Mouse (Mus musculus): ENCODE data around the gene Rab11a.

GRCm38 (mm10) chr9:64697006-64697405 lies 40.6 kb downstream of the Rab11a start:
- TF ChIP-seq CTCF (IDR thresholded peaks at IDR 0.05; ENCODE audit: borderline replicate concordance, control insufficient read depth, extremely low read depth, insufficient read depth, low read length, poor library complexity), result no peak
- no peak for TF ChIP-seq POLR2A (IDR thresholded peaks at IDR 0.05; ENCODE audit: control insufficient read depth, extremely low read depth, insufficient read depth, low read length, poor library complexity)
